Mouse (Mus musculus) layer of hippocampus, postnatal 10 days (tissue): Measurements from ENCODE around the gene Camkk1. TPM values are rescaled to one million over a fixed set of nuclear protein-coding genes. Genes with fewer than 3 reads are reported as not detected.

Experiments used
- DNase-seq, 2 experiments: peaks; one replicate each; pipeline ENCODE4 v3.0.0; 2021; ENCODE audit warnings: low spot score in 2 of 2
- total RNA-seq, 2 experiments: library from RNA; stranded (reverse); gene quantifications; 2 replicates each; pipeline ENCODE4 v1.2.3; 2021

Gene Camkk1
- total RNA-seq, 2 experiments from 2014 or later = 51.5 to 55.1 TPM

DNA sequence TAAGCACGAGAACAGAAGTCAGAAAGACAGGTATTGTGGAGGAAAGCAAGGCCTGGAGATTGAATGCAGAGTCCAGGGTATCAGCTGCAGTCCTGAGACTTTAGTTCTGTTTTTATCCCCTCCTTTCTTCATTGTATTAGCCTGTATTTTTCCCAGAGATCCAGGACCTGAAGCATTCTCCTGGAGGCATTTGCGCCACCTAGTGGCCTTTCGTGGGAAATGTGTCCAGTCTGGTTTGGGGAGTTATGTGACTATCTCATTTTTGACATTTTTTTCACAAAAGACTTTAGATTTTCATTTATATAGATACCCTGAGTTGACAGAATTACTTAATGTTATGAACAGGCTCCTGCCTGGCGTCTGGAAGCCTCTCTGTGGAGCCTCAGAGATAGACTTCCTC, 30.5 kb downstream of the Camkk1 start:
- DNase-seq = peak; percentile 82 to 86

DNA sequence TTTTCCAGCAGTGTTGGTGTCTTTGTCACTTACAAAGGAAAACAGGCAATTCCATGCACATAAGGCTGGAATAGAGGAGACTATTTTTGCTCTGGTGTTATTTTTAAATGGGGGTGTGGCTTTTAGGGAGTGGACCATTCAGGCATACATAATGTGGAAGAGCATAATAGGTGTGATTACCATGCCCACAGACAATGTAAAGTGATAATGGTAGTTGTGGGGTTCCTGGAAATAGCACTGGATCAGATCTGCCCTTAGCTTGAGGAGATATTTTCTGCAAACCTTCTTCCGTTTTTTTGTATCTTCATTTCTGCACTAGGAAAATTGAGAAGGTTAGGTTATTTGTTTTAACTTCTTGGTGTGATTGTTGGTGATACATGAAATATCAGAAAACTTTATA, 34.0 kb downstream of the Camkk1 start:
- no peak for DNase-seq

DNA sequence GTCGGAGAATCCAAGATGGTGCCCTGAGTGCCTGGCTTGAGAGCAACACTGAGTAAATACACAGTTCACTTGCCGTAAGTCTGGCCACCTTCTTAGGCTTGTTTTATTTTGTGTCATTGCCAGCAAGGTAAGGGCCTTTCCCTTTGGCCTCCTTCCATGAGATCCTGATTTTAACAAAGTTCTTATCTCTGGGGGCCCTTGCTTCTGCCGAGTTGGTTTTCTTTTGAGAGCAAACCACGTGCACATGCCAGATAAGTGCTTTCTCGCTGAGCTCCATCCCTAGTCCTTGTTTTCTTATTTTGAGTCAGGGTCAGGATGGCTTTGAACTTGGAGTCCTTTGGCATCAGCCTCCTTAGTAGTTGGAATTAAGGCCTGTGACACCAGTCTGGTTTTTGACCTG, 38.9 kb downstream of the Camkk1 start:
- no peak for DNase-seq

DNA sequence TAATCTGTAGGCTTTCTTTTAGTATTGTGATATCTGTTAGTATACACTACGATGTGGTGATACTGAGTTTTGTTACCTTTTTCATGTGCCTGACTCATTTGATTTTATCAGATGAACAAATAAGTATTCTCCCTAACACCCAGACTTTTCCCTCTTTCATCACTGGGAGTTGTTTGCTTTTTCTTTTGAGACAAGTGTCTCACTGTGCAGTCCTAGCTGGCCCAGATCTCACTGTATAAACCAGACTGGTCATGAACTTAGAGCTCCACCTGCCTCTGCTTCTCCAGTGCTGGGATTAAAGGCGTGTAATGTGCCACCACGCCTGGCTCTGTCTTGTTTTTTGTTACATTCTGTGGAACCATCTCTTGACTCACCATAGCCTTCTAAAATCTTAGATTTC, 40.8 kb downstream of the Camkk1 start:
- no peak for DNase-seq

DNA sequence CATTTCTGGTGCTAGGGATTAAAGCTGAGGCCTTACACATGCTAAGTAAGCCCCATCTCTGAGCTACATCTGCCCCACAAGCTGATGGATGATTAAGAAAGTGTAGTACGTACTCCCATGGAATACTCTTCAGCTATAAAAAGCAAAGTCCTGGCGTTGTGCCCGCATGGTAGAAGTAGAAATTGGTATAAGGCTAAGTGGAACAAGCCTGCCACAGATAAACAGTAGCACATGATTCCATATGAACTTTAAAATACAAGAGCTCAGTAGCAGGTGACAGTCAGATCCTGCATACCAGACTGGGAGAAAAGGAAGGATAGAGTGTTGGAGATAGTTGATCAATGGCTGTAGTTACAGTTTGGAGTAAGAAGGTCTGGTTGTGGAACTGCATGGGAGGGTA, 42.6 kb downstream of the Camkk1 start:
- DNase-seq = no peak

DNA sequence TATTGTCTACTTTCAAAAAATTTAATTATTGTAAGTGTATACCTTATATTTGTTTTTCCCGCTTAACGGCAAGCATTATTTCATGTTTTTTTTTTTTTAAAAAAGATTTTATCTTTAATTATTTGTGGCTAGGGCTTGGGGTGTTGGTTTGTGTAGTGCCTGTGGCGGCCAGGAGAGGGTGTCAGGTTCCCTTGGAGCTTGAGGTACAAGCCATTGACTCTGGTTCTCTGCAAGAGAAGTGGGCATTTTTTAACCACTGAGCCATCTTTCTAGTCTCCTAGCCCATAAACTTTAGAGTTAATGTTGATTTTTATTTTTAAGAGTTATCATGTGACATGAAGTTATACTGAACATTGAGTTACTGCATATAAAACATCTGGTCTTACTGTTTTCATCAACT, 53.0 kb downstream of the Camkk1 start:
- DNase-seq = peak; percentile 58 to 74

DNA sequence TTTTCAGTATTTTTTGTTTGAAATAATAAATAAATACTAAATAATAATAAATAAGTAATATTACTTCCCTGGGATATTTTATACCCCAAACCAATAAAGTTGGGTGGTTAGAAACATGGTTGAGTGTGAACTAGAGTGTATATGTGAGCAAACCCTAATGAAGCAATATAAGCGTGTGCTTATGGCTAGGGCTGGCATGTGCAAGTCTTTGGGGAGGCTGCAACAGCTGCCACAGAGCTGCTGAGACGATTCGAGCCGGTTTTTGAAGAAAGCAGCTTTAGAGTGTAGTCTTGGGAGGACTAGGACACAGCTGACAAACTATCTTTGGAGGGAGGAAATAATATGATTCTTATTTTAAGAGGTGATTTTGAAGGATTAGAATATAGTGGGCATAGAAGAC, 57.5 kb downstream of the Camkk1 start:
- DNase-seq = no peak

DNA sequence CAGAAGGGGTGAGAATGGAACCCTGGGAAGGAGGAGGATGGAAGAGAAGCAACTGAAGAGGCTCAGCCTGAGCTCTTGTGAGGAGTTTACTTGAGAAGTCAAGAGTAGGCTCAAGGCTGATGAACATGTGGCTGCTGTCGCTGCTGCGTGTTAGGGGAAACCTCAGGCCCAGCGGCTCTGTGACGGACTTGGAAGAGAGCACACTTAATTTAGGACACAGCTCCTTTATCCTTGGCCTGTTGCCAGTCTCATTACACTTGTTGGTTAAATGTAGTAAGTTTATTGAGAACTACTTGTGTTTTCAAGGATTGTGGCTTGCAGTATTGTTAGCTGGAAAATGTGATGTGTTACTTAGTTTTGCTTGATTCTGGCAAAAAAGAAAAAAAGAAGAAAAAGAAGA, 57.9 kb downstream of the Camkk1 start:
- DNase-seq = no peak

DNA sequence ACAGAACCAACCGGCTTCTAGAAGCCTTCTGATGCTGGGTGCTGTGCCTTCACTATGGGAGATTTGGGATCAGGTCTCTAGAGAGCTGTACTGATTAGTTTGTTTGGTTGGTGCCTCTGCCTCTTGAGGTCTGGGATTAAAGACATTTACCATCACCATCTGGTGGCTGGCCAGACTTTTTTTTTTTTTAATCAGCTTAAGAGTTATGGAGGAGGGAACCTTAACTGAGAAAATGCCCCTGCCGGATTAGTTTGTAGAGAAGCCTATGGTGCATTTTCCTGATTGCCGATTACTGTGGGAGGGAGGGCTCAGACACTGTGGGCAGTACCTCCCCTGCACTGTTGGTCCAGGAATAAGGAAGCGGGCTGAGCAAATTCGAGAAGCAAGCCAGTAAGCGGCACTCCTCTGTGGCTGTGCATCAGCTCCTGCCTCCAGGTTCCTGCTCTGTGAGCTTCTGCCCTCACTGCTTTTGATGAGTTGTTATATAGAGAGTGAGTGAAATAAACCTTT, 58.5 kb downstream of the Camkk1 start:
- no peak for DNase-seq

DNA sequence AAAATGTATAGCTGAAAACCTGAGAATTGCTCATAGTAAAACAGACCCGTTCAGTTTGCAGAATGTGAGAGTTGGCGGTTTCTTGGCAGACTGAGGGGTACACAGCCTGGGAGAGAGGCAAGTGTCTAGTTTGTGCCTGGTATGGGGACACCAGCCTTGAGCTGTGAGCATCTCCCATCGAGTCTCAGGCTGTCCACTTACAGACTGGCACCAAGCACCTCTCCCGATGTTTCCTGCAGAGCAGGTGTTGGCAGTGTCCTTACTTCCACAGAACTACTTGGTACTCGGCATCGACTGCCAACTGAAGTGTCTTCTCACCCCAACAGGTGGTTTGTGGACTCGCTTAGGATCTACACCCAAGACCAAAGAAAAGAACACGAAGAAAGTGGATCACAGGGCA, 59.8 kb downstream of the Camkk1 start:
- no peak for DNase-seq

DNA sequence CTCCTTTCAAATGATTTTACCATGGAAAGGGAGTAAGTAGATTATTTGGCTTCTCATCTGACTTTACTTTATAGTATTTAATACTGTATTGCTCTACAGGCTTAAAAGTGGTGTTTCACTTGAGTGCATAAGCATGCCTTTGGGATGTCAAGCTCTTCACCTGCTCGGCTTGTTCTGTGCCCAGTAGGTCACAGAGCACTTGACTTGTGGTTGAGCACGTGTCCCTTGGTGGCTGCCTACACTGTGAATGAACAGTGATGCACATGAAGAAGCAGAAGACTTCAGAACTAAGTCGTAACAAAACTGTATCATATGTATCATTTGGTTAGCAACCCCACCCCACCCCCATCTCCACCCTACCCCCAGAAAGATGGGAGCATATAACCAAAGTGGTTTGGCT, 61.5 kb downstream of the Camkk1 start:
- no peak for DNase-seq

DNA sequence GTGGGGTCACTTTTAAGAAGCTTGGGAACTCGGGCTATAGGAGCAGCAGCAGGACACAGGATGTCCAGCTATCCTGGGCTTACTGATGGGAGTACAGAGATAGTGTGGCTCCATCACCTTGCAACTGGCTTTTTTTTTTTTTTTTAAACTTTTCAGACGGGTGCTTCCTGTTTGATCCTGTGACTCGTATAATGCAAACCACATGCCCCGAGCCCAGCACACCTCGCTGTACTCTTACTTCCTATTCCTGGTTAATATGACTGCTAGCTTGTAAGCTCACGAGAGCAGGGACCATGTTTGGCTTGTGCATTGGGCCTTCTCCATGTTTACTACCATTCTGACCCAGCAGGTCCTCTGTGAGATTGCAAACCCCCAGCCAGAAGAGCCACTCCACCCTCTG, 65.5 kb downstream of the Camkk1 start:
- no peak for DNase-seq

DNA sequence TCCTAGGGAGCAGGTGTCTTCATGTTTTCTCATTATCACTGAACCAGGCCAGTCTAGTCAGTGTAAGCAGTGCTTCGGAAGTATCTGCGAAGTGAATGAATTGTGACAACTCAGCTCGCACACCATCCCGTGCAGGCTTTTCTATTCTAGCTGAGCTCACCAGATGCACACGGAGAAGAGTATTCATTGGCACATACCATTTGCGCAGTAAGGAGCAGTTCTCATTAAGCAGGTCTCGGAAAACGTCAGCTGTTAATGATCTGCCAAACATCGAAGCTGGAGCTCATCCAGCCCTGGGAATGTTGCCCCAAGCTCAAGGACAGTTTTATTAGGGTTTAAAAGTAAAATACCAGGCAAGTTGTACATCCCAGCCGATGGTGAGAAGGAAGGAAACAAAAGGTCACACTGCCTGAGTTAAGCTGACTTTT, 66.0 kb downstream of the Camkk1 start:
- peak; percentile 40 to 56 for DNase-seq

DNA sequence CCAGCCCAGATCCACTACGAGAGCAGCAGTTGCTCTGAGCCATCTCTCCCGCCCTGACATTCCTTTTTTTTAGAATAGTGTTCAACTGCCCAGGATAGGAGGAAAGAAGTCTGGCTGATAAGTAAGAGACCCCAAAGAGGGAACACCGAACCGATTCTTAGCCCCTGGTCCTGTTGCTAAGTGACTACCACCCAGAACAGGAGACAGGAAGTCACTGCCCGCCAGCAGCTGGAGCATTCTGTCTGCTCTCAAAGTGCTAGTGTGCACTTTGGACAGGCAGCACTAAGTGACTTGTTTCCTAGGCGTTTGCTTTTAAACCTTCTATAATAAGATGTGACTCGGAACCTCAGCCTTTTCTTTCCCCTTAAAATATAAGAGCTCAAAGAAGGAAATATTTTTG, 66.6 kb downstream of the Camkk1 start:
- no peak for DNase-seq

DNA sequence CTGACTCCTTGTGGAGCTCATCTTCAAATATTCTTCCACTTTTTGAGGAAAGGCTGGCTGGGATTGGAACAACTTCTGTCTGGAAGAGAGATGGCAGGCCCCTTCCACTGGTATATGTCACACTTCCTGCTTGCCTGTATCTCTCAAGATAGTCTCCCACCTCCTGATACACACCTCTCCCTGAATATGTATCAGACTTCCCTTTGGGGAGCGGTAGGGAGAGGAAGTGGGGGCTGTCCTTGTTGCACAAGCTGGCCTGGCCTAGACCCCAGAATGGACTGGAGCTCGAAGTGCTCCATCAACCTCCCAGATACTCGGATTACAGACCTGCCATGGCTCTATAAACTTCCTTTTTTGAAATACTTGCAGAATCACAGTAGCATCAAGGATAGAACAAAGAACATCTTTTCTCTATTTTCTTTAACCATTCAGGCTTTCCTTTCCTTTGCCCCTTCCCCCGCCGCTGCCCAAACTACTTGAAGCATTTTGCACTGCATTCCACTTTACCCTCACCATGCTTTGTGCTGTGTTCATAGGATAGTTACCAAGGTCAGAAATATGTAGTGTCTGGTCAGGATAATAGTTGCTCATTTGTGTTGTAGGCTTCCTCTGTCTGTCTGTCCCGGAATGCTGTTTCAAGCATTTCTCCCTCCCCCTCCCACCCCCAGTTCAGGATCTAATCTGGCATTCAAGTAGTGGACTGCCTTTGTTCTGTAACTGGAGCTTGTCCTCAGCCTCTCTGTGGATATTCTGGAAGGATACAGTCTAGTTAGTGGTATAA, 69.1 kb downstream of the Camkk1 start:
- no peak for DNase-seq

DNA sequence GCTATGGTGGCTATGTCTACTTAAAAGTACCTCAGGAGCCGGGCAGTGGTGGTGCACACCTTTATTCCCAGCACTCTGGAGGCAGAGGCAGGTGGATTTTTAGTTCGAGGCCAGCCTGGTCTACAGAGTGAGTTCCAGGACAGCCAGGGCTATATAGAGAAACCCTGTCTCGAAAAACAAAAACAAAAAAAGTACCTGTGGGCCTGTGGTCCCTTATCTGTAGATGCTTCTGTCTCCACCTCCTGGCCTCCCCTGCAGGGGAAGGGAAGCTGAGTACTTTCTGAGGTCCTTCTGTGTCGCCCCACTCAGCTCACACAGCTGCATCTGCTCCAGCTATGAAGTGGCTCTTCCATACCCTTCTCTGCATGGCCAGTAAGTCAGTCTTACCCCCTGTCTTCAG, 71.5 kb downstream of the Camkk1 start, which contains the start of gene Itgae:
Gene Itgae (plus strand): TSS at position 301 of the 400 bp plus-strand sequence.
- no peak for DNase-seq

DNA sequence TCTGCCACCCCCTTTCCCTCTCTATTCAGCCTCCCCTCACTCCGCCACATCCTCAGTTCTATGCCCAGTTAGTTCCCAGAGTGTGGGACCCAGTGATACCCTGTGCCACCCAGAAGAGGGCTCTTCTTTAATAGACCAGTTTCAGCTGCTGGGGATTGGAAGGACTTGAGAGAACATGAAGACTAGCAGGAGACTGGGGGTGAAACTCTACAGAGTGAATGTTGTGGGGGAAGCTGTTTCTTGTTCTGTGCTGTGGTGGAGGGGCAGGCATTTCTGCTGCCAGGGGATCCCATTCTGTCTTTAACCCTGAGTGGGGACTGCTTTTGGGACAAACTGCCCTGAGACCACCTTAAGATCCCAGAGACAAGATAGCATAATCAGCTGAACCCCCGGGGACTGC, 72.0 kb downstream of the Camkk1 start:
- DNase-seq = no peak

Other genes with a start within 250 kb of the Camkk1 start
- gene Cyb5d2, start 222.9 kb upstream of the Camkk1 start, total RNA-seq = 10 to 100 TPM; 11.1 to 12.3 TPM
- 10 to 100 TPM; 47.4 to 52.0 TPM for gene Zzef1, start 222.8 kb upstream of the Camkk1 start, total RNA-seq
- gene Atp2a3, start 57.8 kb upstream of the Camkk1 start, total RNA-seq = 1 to 10 TPM; 5.8 to 7.6 TPM
- gene P2rx1, start 19.9 kb upstream of the Camkk1 start, total RNA-seq = under 1 TPM; 0.78 to 0.96 TPM
- gene Ncbp3, start 28.8 kb downstream of the Camkk1 start, total RNA-seq = 1 to 10 TPM; 9.5 to 10.0 TPM
- under 1 TPM; 0.11 to 0.32 TPM for gene Itgae, start 71.6 kb downstream of the Camkk1 start, total RNA-seq
- gene Haspin, start 119.3 kb downstream of the Camkk1 start, total RNA-seq = 1 to 10 TPM; 1.2 to 1.7 TPM
- 1 to 10 TPM; 1.5 to 1.7 TPM for gene P2rx5, start 141.4 kb downstream of the Camkk1 start, total RNA-seq
- gene Emc6, start 158.0 kb downstream of the Camkk1 start, total RNA-seq = 10 to 100 TPM; 69.1 to 79.6 TPM
- gene Tax1bp3, start 158.1 kb downstream of the Camkk1 start, total RNA-seq = 10 to 100 TPM; 21.5 to 23.9 TPM
- gene Ctns, start 180.0 kb downstream of the Camkk1 start, total RNA-seq = 10 to 100 TPM; 18.3 to 18.6 TPM
- gene Shpk, start 180.5 kb downstream of the Camkk1 start, total RNA-seq = 1 to 10 TPM; 2.7 to 2.8 TPM
- gene Trpv1, start 215.3 kb downstream of the Camkk1 start, total RNA-seq = under 1 TPM; 0.09 to 0.25 TPM
- gene Trpv3, start 248.4 kb downstream of the Camkk1 start, total RNA-seq = under 1 TPM; 0.32 to 0.42 TPM